Comparison of ENCODE assay signal across 19 mouse cellular contexts in genomic region chr13:56090597-56090996, GRCm38 (mm10). TPM values are rescaled to one million over a fixed set of nuclear protein-coding genes. Genes with fewer than 3 reads are reported as not detected.
DNase-seq lines count a peak whose midpoint lies in the region; ATAC-seq and TF ChIP-seq lines count a peak whose summit lies in the region.
"Had no signal": no experiment of that assay in that cellular context is flagged by ENCODE, and none has a peak within 500 bp of the region (broad histone marks: within the 10 kb centered on the region; RNA-seq: fewer than 3 reads in every experiment).

No protein-coding gene starts in this region.

- WGBS in lung, postnatal 0 days = 78% methylated on average over 2 of the region's 2 CpGs
- 71% methylated on average over 2 of the region's 2 CpGs for WGBS in small intestine, adult 2 months

- H3K4me3 ChIP-seq in layer of hippocampus, adult 2 months = no peak overlapping the region
- H3K4me3 ChIP-seq in lung, postnatal 0 days (ENCODE audit: low read depth, low read length) = no peak overlapping the region
- no peak overlapping the region for H3K4me3 ChIP-seq in small intestine, adult 2 months (ENCODE audit: low read depth, low read length)
- H3K4me3 ChIP-seq: erythroblast, embryonic 14.5 days; forebrain, embryonic 15.5 days; heart, embryonic 12.5 days; limb, embryonic 12.5 days; neural tube, embryonic 13.5 days had no signal

- no peak for DNase-seq in layer of hippocampus, adult 2 months (ENCODE audit: low spot score in 2 of 2)
- DNase-seq in layer of hippocampus, postnatal 25 days (ENCODE audit: extremely low spot score in 1 of 2, low spot score in 1 of 2) = no peak
- no peak for DNase-seq in lung, postnatal 0 days (ENCODE audit: low spot score)
- no peak for DNase-seq in lung, postnatal 4 days
- peak; percentile 41 for DNase-seq in ZHBTc4 (ENCODE audit: low read depth, low spot score)
- no peak for DNase-seq in layer of hippocampus, postnatal 14 days (ENCODE audit: low spot score in 2 of 2)
- DNase-seq: adrenal gland, postnatal 10 days; cerebellum, adult 8-10 months; kidney, adult 9 months; lung, postnatal 10 days had no signal

- H3K4me1 ChIP-seq in lung, postnatal 0 days (ENCODE audit: insufficient read depth, low read depth, low read length) = peaks cover 2% of the 10 kb centered on the region; the same call in 1 of the 2 replicates
- peaks cover 7% of the 10 kb centered on the region for H3K4me1 ChIP-seq in small intestine, adult 2 months (ENCODE audit: control insufficient read depth, insufficient read depth, insufficient read length, low read length)

- no peak for TF ChIP-seq POLR2A in small intestine, adult 2 months (IDR thresholded peaks at IDR 0.05; ENCODE audit: low read depth, low read length)

- H3K4me2 ChIP-seq in lung, postnatal 0 days (replicated peaks; ENCODE audit: low read depth, low read length) = no peak overlapping the region
- H3K4me2 ChIP-seq: forebrain, embryonic 15.5 days; heart, embryonic 12.5 days; limb, embryonic 12.5 days; midbrain, embryonic 11.5 days; neural tube, embryonic 13.5 days had no signal

- H3K27me3 ChIP-seq in lung, postnatal 0 days (replicated peaks; ENCODE audit: insufficient read depth, low read length) = no peaks in the 10 kb centered on the region
- no peaks in the 10 kb centered on the region for H3K27me3 ChIP-seq in small intestine, adult 2 months (ENCODE audit: control insufficient read depth, insufficient read depth, low read length)
- H3K27me3 ChIP-seq: forebrain, embryonic 15.5 days; heart, embryonic 12.5 days; limb, embryonic 12.5 days; neural tube, embryonic 13.5 days had no signal

- no peaks in the 10 kb centered on the region for H3K9me3 ChIP-seq in lung, postnatal 0 days (ENCODE audit: low read length)
- H3K9me3 ChIP-seq: forebrain, embryonic 15.5 days; heart, embryonic 12.5 days; limb, embryonic 12.5 days; neural tube, embryonic 13.5 days had no signal

- H3K9ac ChIP-seq in lung, postnatal 0 days (replicated peaks; ENCODE audit: low read depth) = no peak overlapping the region
- H3K9ac ChIP-seq: forebrain, embryonic 15.5 days; heart, embryonic 12.5 days; limb, embryonic 12.5 days; neural tube, embryonic 13.5 days had no signal

- no peak for ATAC-seq in lung, postnatal 0 days
- ATAC-seq in inflammation-experienced regulatory T-cells, adult 6 months = no peak
- ATAC-seq: forebrain, embryonic 15.5 days; hindbrain, embryonic 16.5 days had no signal

- no peak for TF ChIP-seq EP300 in lung, postnatal 0 days (IDR thresholded peaks at IDR 0.05)

- peak; percentile 51 for TF ChIP-seq CTCF in layer of hippocampus, adult 2 months (conservative IDR thresholded peaks at IDR 0.05)
- peak; percentile 65 for TF ChIP-seq CTCF in lung, postnatal 0 days (IDR thresholded peaks at IDR 0.05)
- peak; percentile 13; the same call in 1 of the 2 replicates for TF ChIP-seq CTCF in small intestine, adult 2 months (IDR thresholded peaks at IDR 0.05; ENCODE audit: extremely low read depth, insufficient read length, insufficient replicate concordance, low read depth, low read length)

- no peak overlapping the region for H3K27ac ChIP-seq in layer of hippocampus, adult 2 months
- no peak overlapping the region for H3K27ac ChIP-seq in lung, postnatal 0 days (ENCODE audit: low read length)
- no peak overlapping the region for H3K27ac ChIP-seq in small intestine, adult 2 months (ENCODE audit: insufficient read depth, low read depth, low read length)
- H3K27ac ChIP-seq: forebrain, embryonic 15.5 days; limb, embryonic 12.5 days; neural tube, embryonic 13.5 days had no signal

- peaks cover 18% of the 10 kb centered on the region for H3K36me3 ChIP-seq in lung, postnatal 0 days (ENCODE audit: insufficient read depth, low read length)
- H3K36me3 ChIP-seq in small intestine, adult 2 months (ENCODE audit: control insufficient read depth, insufficient read depth, low read length) = peaks cover 28% of the 10 kb centered on the region

RNA-seq across cellular contexts. Expression of gene H2afy, which starts 45.6 kb away (rescaled TPM):
- total RNA-seq in layer of hippocampus, adult 2 months (2021) = 100 to 1,000 TPM; 118 to 122 TPM
- total RNA-seq in layer of hippocampus, postnatal 25 days (2021) = 100 to 1,000 TPM; 115 to 130 TPM
- 126 and 138 TPM in 2 replicates for polyA plus RNA-seq in lung, postnatal 0 days (2015; fragmentation: Nextera tagmentation; extraction: Ambion mirVana)
- 59.8 and 93.3 TPM in 2 replicates for polyA plus RNA-seq in small intestine, adult 2 months (2012; rRNA removed)
- 100 to 1,000 TPM; 112 to 148 (median 117) TPM for polyA plus RNA-seq in inflammation-experienced regulatory T-cells, adult 6 months (2017; shearing (Covaris generic))
- total RNA-seq in layer of hippocampus, postnatal 14 days (2021) = 100 to 1,000 TPM; 127 to 133 TPM

Comparison
In these comparisons a context has a peak if more than half of its experiments do, and no peak if none do; other contexts are left out.
1. CTCF ChIP-seq: peak in every context shown above with its lines; median percentile 65 in lung, postnatal 0 days; 51 in layer of hippocampus, adult 2 months; 13 in small intestine, adult 2 months.